Mouse (Mus musculus) activated CD4-positive, CD25-positive, alpha-beta regulatory T cell (primary cell): ENCODE data around the gene Foxb1. TPM values are rescaled to one million over a fixed set of nuclear protein-coding genes. Genes with fewer than 3 reads are reported as not detected.

Experiments used
- polyA plus RNA-seq, 2 experiments: library from polyadenylated mRNA; unstranded; fragments of 100-300 nt; shearing (Covaris generic); gene quantifications; one replicate each; pipeline ENCODE4 v1.2.1; 2017

Gene Foxb1
- polyA plus RNA-seq, result under 1 TPM in 1 of 2 experiments, not detected in 1; 0.25 TPM

DNA sequence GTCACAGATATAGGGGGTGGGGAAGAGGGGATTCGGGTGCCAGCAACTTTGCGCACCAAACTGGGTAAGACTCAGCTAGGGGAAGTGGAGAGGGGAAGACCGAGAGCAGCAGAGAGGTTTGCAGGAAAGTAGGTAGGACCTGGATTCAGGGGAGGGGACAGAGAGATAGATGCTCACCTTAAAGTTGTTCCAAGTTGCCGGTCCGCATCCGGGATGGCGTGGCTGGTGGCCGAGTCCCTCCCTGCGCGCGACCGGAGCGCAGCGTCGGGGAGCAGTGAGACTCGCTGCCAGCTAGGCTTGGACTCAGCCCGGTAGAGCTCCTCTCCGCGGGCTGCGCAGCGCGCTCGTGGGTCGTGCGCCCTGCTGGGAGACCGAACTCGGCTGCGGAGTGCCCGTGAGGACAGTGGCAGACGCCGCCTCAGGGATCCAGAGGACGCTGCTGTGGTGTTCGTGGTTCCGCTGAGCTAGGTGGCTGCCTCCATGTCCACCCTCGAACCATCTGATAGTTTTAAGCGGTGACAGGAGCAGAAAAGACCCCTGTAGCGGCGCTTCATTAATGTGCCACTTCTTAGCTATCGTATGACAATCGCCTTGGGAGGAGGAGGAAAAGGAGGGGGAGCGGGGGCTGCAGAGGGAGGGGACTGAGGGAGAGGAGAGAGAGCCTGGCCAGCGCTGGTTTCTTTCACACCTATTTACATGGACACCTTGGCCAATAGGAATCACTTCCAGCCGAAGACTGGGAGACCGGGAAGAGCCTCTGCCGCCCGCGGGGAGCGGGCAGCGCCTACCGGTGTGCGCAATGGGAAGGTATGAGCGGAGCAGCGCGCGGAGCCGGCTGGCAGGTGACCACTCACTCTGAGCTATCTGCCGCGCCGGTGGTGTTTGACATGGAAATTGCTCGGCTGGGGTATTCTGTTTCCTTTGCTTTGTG lies at the start of gene Foxb1:
Foxb1 (minus strand) TSS at position 570 of the 931 bp plus-strand sequence.

Other genes starting within 250 kb of the Foxb1 start
- 100 to 1,000 TPM; 103 to 115 TPM for gene Bnip2, start 228.5 kb upstream of the Foxb1 start, polyA plus RNA-seq